Comparison of ENCODE assay signal across 8 mouse cellular contexts in the genomic region with DNA sequence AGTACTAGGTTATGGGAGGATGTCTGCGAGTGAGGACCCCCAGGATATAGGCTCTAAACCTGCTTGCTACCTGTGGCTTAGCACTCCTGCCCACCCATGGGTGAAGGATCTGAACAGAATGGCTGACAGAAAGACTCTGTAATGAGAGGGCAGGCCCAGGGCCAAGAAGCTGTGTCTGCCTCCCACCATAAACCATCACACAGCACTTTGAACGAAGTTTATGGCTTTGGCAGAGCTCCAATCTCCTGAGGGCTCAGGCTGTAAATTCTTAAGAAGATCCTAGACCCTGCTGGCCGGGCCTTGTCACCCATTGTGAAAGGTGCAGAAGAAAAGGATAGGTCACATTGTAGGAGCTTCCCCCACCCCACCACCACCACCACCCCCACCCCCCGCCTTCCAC.
A peak's percentile ranks its signal among the peaks of the same experiment; 100 is the strongest.
DNase-seq lines count a peak whose midpoint lies in the region; ATAC-seq lines count a peak whose summit lies in the region.

No protein-coding gene starts in this region.

- peak overlapping the region; percentile 78; the same call in 1 of the 2 replicates for H3K27ac ChIP-seq in stomach, embryonic 16.5 days (ENCODE audit: low read length)

- 40% methylated on average over 4 of the region's 4 CpGs for WGBS in stomach, embryonic 16.5 days

- no peak overlapping the region for H3K9ac ChIP-seq in stomach, embryonic 16.5 days (ENCODE audit: low read length)

- no peaks in the 10 kb centered on the region for H3K9me3 ChIP-seq in stomach, embryonic 16.5 days (replicated peaks; ENCODE audit: control insufficient read depth, low read length)

- ATAC-seq in stomach, embryonic 16.5 days (ENCODE audit: insufficient read depth, low FRiP score): peak; percentile 64; the same call in 1 of the 2 replicates

- DNase-seq in adrenal gland, postnatal 10 days: peak; percentile 16
- DNase-seq in adrenal gland, postnatal 4 days (ENCODE audit: low spot score in 2 of 2): no peak
- DNase-seq in retina, postnatal 1 day: peak; percentile 34
- DNase-seq in retina, embryonic 14.5 days (ENCODE audit: low spot score): no peak
- DNase-seq in kidney, postnatal 10 days: peak; percentile 70
- DNase-seq in thymus, postnatal 10 days (ENCODE audit: low spot score in 2 of 2): no peak
- DNase-seq in adrenal gland, adult 18-20 months (ENCODE audit: low spot score in 2 of 2): no peak

- H3K4me1 ChIP-seq in stomach, embryonic 16.5 days (ENCODE audit: control insufficient read depth, insufficient read depth, low read length): peaks cover 15% of the 10 kb centered on the region

- no peak overlapping the region for H3K4me3 ChIP-seq in stomach, embryonic 16.5 days (replicated peaks; ENCODE audit: low read length)

- no peak overlapping the region for H3K4me2 ChIP-seq in stomach, embryonic 16.5 days (ENCODE audit: low read depth, low read length)

- H3K27me3 ChIP-seq in stomach, embryonic 16.5 days (ENCODE audit: control insufficient read depth, insufficient read depth, low read length): no peaks in the 10 kb centered on the region

- no peaks in the 10 kb centered on the region for H3K36me3 ChIP-seq in stomach, embryonic 16.5 days (ENCODE audit: control insufficient read depth, insufficient read depth, low read length)

Comparison
In these comparisons a context has a peak if more than half of its experiments do, and no peak if none do; other contexts are left out.
1. DNase-seq: peak in adrenal gland, postnatal 10 days (single experiment), retina, postnatal 1 day (single experiment) and kidney, postnatal 10 days (single experiment); none in adrenal gland, postnatal 4 days (0 of 2), retina, embryonic 14.5 days (single experiment), thymus, postnatal 10 days (0 of 2) and adrenal gland, adult 18-20 months (0 of 2).